Mouse (Mus musculus) left cerebral cortex, postnatal 4 days (tissue): ENCODE data around the gene Naf1. TPM values are rescaled to one million over a fixed set of nuclear protein-coding genes. Genes with fewer than 3 reads are reported as not detected.

ENCODE experiments used
- DNase-seq: peaks from one replicate; pipeline ENCODE4 v3.0.0-alpha.2; 2022
- intact Hi-C: fragments of 180-260 bp; cut with DNase I; formaldehyde crosslinking; loops from one replicate; pipeline ENCODE4 v1.15.1; 2025
- total RNA-seq, 2 experiments: library from RNA; stranded (reverse); gene quantifications; 2 replicates each; pipeline ENCODE4 v1.2.3; 2021

Gene Naf1
- 10 to 100 TPM; 14.6 to 15.2 TPM for total RNA-seq

- intact Hi-C loops, result no loop called here
- peak; percentile 95 for DNase-seq
Measured at GRCm38 (mm10) chr8:66860023-66860422, at the start of gene Naf1. Gene Naf1, plus strand, starts transcription at chr8:66860217.

GRCm38 (mm10) chr8:66860921-66861588 is 1.0 kb downstream of the Naf1 start:
- intact Hi-C loops, result no loop called here
- DNase-seq, result peak; percentile 31

- intact Hi-C loops, result no loop called here
- no peak for DNase-seq
Measured at GRCm38 (mm10) chr8:66861589-66862500, 1.8 kb downstream of the Naf1 start.

- no peak for DNase-seq
- intact Hi-C loops, result no loop called here
Measured at GRCm38 (mm10) chr8:66863761-66864160, 3.7 kb downstream of the Naf1 start.

DNA sequence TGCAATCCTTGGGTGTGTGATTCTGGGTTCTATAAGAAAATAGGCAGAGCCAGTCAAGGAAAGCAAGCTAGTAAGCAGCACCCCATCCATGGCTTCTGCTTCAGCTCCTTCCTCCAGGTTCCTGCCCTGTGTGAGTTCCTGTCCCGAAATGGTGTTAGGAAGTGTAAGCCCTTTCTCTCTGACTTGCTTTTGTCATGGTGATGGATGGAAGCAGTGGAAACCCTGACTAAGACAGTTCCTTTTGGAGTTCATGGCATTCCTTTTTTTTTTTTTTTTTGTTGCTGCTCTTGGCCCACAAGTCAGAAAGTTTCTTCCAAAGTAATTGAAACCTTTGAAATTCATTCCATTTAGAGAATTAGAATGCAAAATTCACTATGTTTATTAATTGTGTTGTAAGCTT is 5.1 kb downstream of the Naf1 start:
- intact Hi-C loops, result no loop called here
- no peak for DNase-seq

DNA sequence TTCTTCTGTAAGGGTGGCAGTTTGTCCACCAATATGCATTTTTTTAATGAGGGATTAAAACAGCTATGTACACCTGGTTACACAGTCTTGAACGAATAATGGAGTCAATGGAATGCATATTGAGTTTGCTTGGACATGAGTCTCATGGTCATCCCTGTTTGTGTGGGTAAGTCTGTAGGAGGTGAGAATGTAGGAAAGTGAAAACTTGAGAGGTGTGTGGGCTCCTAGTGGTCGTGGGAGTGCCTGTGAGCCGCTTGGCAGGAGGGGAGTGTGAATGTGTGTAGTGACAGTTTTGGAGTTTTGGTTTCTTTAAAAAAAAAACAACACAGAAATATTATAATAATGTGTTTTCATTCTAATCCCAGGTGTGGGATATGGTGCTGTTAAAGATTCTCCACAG is 7.7 kb downstream of the Naf1 start:
- no peak for DNase-seq
- intact Hi-C loops, result no loop called here

DNA sequence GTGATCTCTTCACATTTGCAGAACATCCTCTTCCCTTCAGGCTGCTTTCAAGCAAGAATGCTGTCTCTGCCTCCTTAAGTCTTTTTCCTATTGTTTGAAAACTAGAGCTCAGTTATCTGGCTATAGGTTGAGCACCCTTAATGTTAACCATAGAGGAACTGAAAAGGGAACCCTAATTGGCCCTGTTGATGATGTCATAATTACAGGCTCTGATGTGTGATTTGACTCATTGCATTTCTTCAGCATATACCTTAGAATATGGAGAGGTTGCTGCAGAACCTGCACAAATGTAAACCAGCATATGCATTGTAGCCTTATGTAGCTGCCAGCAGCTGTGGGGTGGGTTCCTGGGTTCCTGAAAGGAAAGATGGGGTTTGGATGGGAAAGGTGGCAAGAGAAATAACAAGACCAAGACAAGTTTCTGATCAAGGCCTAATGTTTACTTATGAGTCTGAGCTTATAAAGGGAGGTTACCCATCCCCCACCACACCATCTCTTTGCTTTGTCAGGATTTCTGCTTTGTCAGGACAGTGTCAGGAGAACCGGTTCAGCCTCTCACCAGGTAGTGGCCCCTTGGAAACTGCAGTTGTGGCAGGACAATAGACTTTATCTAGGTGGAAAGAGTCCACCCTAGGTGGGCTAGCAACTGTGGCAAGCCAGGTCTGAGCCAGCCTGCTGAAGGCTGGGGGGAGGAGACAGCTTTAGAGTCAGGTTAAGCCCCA is 9.4 kb downstream of the Naf1 start:
- intact Hi-C loops, result no loop called here
- DNase-seq, result no peak

DNA sequence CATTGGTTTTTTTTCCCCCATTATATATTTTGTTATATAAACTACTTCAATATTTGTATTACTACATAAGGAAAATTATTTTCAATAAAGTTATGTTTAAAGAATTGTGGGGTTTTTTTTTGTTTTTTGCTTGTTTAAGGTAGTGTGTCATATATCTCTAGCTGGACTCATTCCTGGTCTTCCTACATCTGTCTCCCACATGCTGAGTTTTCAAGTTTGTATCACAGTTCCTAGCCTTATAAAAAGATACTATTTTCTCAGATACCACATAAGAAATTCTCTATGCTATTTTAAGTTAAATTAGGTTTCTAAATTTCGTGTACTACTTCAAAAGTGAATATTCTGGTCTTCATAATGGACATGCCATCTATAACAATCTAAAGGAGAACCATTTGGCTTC is 23.8 kb downstream of the Naf1 start:
- intact Hi-C loops, result no loop called here
- no peak for DNase-seq

DNA sequence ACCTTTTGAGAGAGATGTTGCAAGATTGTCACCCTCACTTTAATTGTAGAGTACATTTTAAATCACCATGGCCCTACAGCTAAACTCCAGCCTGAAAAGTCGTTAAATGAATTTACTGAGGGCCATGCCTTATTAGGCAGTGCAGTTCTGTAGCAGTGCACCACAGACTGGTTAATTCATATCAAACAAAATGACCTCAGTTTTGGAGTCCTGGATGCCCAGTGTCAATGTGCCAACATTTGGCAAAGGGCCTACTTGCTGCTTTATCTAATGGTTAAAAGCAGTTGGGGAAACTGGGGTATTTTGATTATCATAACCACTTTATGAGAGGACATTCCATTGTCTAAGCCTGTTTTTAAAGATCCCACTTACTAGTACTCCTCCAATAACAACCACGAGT is 31.9 kb downstream of the Naf1 start:
- intact Hi-C loops, result no loop called here

GRCm38 (mm10) chr8:66905000-66905399 is 45.0 kb downstream of the Naf1 start:
- peak; percentile 58 for DNase-seq
- intact Hi-C loops, result no loop called here

More for the DNA sequence above, 31.9 kb downstream of the Naf1 start:
- no peak for DNase-seq

- no peak for DNase-seq
- intact Hi-C loops, result no loop called here
Measured at GRCm38 (mm10) chr8:66905557-66905956, 45.5 kb downstream of the Naf1 start.

- intact Hi-C loops, result no loop called here
- no peak for DNase-seq
Measured at GRCm38 (mm10) chr8:66906116-66906515, 46.1 kb downstream of the Naf1 start.

- intact Hi-C loops, result no loop called here
- DNase-seq, result no peak
Measured at GRCm38 (mm10) chr8:66910684-66911083, 50.7 kb downstream of the Naf1 start.

- peak; percentile 25 for DNase-seq
- intact Hi-C loops, result no loop called here
Measured at GRCm38 (mm10) chr8:66913616-66914536, 53.9 kb downstream of the Naf1 start.

DNA sequence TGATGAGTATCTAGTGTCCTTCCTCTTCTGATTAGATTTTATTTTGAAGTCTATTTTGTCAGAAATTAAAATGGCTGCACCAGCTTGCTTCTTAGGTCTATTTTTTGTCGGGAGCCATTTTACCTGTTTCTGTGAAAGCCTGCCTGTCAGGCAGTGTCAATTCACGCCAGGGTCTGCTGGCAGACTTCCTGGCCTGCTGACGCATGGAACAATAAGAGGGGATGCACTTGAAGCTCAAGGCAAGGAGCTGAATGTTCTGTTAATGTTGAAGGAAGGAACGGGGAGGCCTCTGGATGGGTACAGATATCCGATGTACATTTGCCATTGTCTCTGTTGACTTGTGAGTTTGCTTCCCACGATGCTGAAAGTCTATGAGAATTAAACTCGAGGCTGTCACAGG is 56.0 kb downstream of the Naf1 start:
- intact Hi-C loops, result no loop called here
- no peak for DNase-seq

DNA sequence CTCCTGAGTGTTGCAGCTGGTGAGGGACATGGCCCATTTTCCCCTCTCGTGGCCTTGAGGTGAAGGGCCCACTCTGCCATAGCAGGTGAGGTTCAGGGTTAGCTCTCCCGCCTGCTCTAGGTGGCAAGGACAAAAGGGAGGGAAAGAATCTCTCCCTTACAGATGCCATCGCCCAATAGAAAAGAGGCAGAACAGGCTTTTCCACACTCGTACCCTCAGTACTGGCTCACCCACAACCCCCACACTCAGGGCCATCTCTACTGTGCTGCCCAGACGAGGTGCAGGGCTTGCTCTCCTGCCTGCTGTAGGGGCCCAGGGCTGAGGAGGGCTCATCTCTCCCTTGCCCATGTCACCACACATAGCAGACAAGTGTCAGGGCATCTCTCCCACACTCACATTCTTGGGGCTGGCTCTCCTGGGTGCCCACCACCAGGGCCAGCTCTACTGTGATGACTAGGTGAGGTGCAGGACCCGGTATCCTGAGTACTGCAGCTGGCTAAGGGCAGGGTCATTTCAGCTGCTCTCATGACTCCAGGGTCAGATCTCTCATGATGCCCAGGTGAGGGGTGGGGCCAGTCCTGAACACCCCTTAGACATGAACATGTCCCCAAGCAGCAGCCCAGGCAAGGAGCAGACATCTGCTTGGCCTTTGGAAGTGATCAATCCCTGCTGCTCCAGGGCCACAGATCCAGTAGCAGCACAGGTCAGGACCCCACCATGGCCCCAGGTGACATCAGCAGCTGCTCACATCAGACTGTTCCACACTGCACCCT is 57.9 kb downstream of the Naf1 start:
- intact Hi-C loops, result no loop called here
- DNase-seq, result no peak

DNA sequence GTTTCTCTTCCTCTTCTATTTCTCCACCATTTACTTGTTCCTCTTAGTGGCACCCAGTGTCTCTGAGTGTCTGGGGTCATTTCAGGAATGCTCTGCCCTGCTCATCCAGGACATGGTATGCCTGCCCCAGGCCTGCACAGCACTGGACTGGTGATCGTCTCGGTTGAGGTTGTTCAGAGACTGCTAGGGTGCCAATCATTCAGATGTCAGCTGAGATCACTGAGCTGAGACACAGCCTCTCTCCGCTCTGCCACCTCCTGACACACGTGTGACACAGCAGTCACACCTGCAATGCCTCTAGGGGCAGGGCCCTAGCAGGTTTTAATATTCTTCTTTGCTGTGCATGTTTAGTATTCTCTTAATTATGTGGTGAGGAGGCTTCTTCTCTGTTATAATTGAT is 58.5 kb downstream of the Naf1 start:
- DNase-seq, result no peak
- intact Hi-C loops, result no loop called here

DNA sequence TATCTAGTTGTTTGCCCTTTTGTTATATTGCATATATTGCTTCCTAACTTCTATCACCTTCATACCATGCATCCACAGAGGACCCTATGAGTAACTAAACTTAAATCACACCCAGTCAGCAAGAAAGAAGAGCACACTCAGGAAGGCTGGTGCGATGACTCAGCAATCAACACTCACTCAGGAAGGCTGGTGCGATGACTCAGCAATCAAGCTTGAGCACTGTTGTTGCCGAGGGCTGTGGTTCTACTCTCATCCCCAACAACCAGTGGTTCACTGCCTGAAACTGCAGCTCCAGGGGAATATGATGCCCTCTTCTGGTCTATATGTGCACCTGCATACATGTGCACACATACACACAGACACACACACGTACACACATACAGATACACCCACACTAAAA is 73.7 kb downstream of the Naf1 start:
- DNase-seq, result no peak
- intact Hi-C loops, result no loop called here

- intact Hi-C loops, result no loop called here
- no peak for DNase-seq
Measured at GRCm38 (mm10) chr8:66936236-66936635, 76.2 kb downstream of the Naf1 start.
